Mouse (Mus musculus): Measurements from ENCODE around the gene Olfr1277.

GRCm38 (mm10) chr2:111274006-111274405 lies at the start of gene Olfr1277:
- TF ChIP-seq MAFK (IDR thresholded peaks at IDR 0.05; ENCODE audit: insufficient read depth, low read depth, low read length) (no peak), ZC3H11A (IDR thresholded peaks at IDR 0.05; ENCODE audit: borderline replicate concordance, low read depth, low read length) (no peak), ZNF384 (IDR thresholded peaks at IDR 0.05; ENCODE audit: low read depth, low read length) (no peak), CHD2 (IDR thresholded peaks at IDR 0.05; ENCODE audit: low read depth, low read length) (no peak), HCFC1 (IDR thresholded peaks at IDR 0.05; ENCODE audit: borderline replicate concordance, insufficient read depth, low read length) (no peak)

Measured in ES-E14 (cell line).